Mouse (Mus musculus) lung, embryonic 14.5 days (tissue): ENCODE results near the gene Mpzl2. TPM values are rescaled to one million over a fixed set of nuclear protein-coding genes. Genes with fewer than 3 reads are reported as not detected.

Experiments used
- ATAC-seq: fragments of 200-750 bp; cut with Nextera tagmentation; 2 replicates; pipeline ENCODE4 v1.8.0; 2017; ENCODE audit warnings: mild to moderate bottlenecking, moderate TSS enrichment, moderate library complexity; ENCODE audit not compliant: insufficient read depth
- DNase-seq: peaks from one replicate; pipeline ENCODE4 v3.0.0-alpha.2; 2015
- H3K27ac ChIP-seq: fragments of 300-500 bp; sonication (generic); 2 replicates; pipeline ENCODE4 v1.5.1; 2014; ENCODE audit warnings: low read depth, mild to moderate bottlenecking, moderate library complexity
- H3K27me3 ChIP-seq: fragments of 300-500 bp; sonication (generic); 2 replicates; pipeline ENCODE4 v1.6.1; 2014; ENCODE audit warnings: low read length, control low read depth; ENCODE audit not compliant: insufficient read depth
- H3K36me3 ChIP-seq: fragments of 300-500 bp; sonication (generic); 2 replicates; pipeline ENCODE4 v1.6.1; 2014; ENCODE audit warnings: control low read depth; ENCODE audit not compliant: insufficient read depth
- H3K4me1 ChIP-seq: fragments of 300-500 bp; sonication (generic); 2 replicates; pipeline ENCODE4 v1.6.1; 2014; ENCODE audit warnings: antibody characterized with exemption, control low read depth; ENCODE audit not compliant: insufficient read depth
- H3K4me2 ChIP-seq: fragments of 300-500 bp; sonication (generic); 2 replicates; pipeline ENCODE4 v1.6.1; 2014; ENCODE audit warnings: mild to moderate bottlenecking
- H3K4me3 ChIP-seq: fragments of 300-500 bp; sonication (generic); 2 replicates; pipeline ENCODE4 v1.5.1; 2014; ENCODE audit warnings: low read depth, low read length
- H3K9ac ChIP-seq: fragments of 300-500 bp; sonication (generic); 2 replicates; pipeline ENCODE4 v1.6.1; 2014
- H3K9me3 ChIP-seq: fragments of 300-500 bp; sonication (generic); 2 replicates; pipeline ENCODE4 v1.6.1; 2016; ENCODE audit warnings: low read depth, low read length, control low read depth
- CTCF ChIP-seq: IDR thresholded peaks from 2 replicates; pipeline ENCODE4 v1.5.1; 2016; ENCODE audit warnings: antibody characterized with exemption, low read depth
- WGBS: fragments of 180-500 bp; shearing (Covaris S2); extraction: QIAGEN DNeasy Blood & Tissue Kit; methylation state at CpG from one replicate; pipeline ENCODE4 v1.1.7; 2014; 5-methylcytosine and 5-hydroxymethylcytosine counted together
- polyA plus RNA-seq: library from polyadenylated mRNA; unstranded; fragments of >200 nt; fragmentation: Nextera tagmentation; extraction: Ambion mirVana; gene quantifications from 2 replicates; pipeline ENCODE4 v1.2.1, GENCODE M21; 2014

Mpzl2 gene
- polyA plus RNA-seq, 1 experiment from 2014 or later: 15.0 TPM

DNA sequence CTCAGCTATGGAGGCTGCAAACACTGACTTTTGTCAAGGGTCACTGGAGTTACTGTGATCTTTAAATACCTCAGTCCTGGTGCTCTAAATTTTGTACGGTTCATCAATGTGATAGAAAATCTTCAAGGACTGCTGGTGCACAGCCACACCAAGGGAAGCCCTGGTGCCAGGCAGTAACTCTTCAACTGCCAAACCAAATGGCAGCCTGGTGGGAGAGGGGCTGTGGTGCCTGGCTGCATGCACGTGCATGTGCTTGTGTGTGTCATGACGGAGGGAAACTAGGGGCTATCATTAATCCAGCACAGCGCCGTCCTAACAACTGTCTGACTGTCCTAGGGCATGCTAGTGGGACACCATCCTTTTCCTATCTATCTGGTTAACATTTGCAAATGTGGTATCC is 39.8 kb upstream of the Mpzl2 start:
- WGBS: 71% methylated on average over 5 of the region's 5 CpGs
- TF ChIP-seq CTCF: no peak
- Histone ChIP-seq H3K4me1 (no peaks in the 10 kb centered on the region), H3K4me3 (no peak overlapping the region), H3K4me2 (no peak overlapping the region), H3K27ac (no peak overlapping the region), H3K27me3 (no peaks in the 10 kb centered on the region), H3K9ac (no peak overlapping the region), H3K9me3 (no peaks in the 10 kb centered on the region), H3K36me3 (no peaks in the 10 kb centered on the region)
- no peak for ATAC-seq
- no peak for DNase-seq

DNA sequence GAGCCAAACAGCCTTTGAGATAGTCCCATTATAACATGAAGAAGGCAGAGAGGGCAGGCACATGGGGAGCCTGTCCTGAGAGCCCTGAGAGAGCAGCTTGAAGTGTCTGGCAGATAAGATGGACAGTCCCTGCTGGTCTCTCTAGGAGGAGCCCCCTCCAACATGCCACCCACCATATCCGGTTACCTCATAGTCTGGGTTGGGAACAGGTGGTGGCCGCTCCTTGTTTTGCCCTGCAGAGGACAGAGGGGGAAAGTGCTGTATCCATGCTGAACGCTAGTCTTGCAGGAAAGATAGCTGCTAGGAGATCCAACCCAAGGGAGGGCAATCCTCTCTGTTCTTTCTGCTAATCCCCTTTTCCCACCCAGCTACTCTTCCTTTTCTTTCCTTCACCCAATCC is 39.4 kb upstream of the Mpzl2 start:
- DNase-seq (no peak), ATAC-seq (no peak)
- Histone ChIP-seq H3K4me1 (no peaks in the 10 kb centered on the region), H3K4me3 (no peak overlapping the region), H3K9me3 (no peaks in the 10 kb centered on the region), H3K4me2 (no peak overlapping the region), H3K9ac (no peak overlapping the region), H3K36me3 (no peaks in the 10 kb centered on the region), H3K27ac (no peak overlapping the region), H3K27me3 (no peaks in the 10 kb centered on the region)
- WGBS: 50% methylated on average over 3 of the region's 3 CpGs
- TF ChIP-seq CTCF: no peak

DNA sequence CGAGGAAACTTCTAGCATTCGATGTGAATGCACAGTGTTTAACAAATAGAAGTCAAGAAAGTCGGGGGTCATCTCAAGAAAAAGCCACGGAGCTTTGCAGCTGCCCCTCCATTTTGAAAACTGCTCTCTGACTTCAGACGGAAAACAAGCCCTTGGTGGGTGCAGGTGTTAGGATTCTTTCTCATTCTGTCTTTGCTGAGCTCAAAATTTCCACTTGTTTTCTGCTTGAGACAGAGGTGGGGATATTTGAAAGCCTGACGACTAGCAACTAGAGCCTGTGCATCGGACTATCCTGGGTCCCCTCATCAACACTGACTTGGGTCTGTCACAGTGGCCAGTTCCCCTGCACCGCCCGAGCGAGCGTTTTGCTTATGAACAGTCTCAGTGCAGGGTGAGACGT is 32.2 kb upstream of the Mpzl2 start:
- 64% methylated on average over 12 of the region's 12 CpGs for WGBS
- Histone ChIP-seq H3K36me3 (no peaks in the 10 kb centered on the region), H3K4me3 (no peak overlapping the region), H3K9me3 (no peaks in the 10 kb centered on the region), H3K4me2 (no peak overlapping the region), H3K9ac (no peak overlapping the region), H3K27me3 (no peaks in the 10 kb centered on the region), H3K27ac (no peak overlapping the region), H3K4me1 (no peaks in the 10 kb centered on the region)
- no peak for DNase-seq
- ATAC-seq: no peak
- TF ChIP-seq CTCF: no peak

DNA sequence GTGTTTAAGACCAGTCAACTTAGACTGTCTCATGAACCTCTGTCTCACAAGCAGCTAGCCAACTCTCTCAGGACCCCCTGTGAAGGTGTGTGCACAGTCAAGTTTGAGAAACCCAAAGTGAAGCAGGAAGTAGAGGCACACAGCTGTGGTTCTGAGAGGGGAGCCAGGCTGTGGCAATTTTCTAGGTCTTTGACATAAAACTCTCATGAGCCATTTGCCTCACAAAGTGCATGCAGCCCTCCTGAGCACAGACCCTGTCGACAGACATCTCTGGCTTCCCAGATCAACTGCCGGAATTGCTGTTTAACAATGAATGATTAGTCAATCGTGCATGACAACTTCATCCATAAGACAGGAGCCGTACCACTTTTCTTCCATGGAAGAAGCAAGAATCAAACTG is 31.3 kb upstream of the Mpzl2 start:
- no peaks in the 10 kb centered on the region for H3K9me3 ChIP-seq
- no peak overlapping the region for H3K4me2 ChIP-seq
- no peak overlapping the region for H3K4me3 ChIP-seq
- no peak for ATAC-seq
- H3K27ac ChIP-seq: no peak overlapping the region
- no peak for TF ChIP-seq CTCF
- no peak for DNase-seq
- no peaks in the 10 kb centered on the region for H3K36me3 ChIP-seq
- 72% methylated on average over 4 of the region's 4 CpGs for WGBS
- H3K27me3 ChIP-seq: no peaks in the 10 kb centered on the region
- H3K4me1 ChIP-seq: no peaks in the 10 kb centered on the region
- H3K9ac ChIP-seq: no peak overlapping the region

DNA sequence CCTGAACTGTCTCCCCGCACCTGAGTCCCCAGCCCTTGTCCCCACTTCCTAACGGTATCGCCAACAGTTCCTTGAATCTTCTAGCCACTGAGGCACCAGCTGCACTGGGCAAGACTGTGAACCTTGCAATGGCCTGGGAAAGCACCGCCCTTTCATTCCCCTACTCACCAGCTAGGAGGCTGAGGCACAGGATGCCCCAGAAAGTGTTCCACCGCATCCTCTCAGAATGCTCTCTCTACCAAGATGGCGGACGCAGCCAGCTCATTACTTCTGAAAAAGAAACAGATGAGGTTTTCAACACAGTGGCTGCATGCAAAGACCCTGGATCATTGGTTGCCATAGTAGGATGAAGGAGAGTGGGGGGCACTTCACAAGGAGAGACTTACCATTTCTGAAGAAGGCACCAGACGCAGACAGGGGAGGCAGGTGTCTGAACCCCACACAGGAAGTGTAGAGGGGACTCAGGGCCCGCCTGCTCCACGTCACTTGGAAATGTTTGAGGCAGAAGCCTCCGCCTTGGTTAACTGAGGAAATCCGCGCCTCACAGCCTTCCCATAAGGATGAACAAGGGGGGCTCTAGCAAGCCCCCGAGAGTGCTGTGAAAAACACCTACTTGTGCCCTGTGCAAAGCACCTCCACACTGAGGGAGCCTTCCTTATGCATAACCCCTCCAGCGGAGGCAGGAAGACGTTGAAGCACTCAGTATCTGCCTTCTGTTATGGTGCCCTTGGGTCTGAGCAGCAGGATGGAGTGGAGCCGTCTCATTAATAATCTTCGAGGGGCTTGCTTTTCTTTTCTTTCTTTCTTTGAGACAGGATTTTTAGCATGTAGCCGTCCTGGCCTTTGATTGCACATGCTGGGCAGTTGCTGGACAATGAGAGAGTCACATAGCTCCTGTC is 30.2 kb upstream of the Mpzl2 start, which contains the start of gene Cd3e:
Cd3e (minus strand) TSS at position 448 of the 899 bp plus-strand sequence.
- ATAC-seq (no peak), DNase-seq (no peak)
- Histone ChIP-seq H3K4me2 (no peak within 1 kb of the TSS), H3K27me3 (no peaks in the 10 kb centered on the region), H3K4me3 (no peak within 1 kb of the TSS), H3K36me3 (no peaks in the 10 kb centered on the region), H3K4me1 (no peaks in the 10 kb centered on the region), H3K9me3 (no peaks in the 10 kb centered on the region), H3K9ac (no peak within 1 kb of the TSS), H3K27ac (no peak within 1 kb of the TSS)
- no peak for TF ChIP-seq CTCF
- WGBS: 82% methylated on average over 19 of the region's 19 CpGs

DNA sequence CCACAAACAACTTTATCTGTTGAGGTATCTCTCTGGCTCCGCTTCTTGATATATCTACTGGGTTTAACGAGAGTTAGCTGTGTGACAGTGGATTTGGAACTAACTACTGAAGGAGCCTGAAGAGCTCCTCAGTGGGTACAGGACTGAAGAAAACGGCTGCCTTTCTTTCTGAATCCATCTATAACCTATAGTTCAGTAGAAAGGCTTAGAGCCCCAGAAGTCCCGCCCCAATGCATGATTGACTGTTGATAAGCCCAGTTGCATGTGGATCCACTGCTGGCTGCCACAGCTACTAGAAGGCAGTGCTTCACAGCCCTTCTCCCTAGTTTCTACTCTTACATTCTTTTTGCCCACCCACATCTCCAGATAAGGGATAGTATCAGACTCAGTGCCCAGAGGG is 29.1 kb upstream of the Mpzl2 start:
- Histone ChIP-seq H3K27me3 (no peaks in the 10 kb centered on the region), H3K9ac (no peak overlapping the region), H3K27ac (no peak overlapping the region), H3K4me1 (no peaks in the 10 kb centered on the region), H3K4me3 (no peak overlapping the region), H3K36me3 (no peaks in the 10 kb centered on the region), H3K9me3 (no peaks in the 10 kb centered on the region), H3K4me2 (no peak overlapping the region)
- 62% methylated on average over 4 of the region's 4 CpGs for WGBS
- DNase-seq (peak; percentile 7), ATAC-seq (no peak)
- TF ChIP-seq CTCF: no peak

DNA sequence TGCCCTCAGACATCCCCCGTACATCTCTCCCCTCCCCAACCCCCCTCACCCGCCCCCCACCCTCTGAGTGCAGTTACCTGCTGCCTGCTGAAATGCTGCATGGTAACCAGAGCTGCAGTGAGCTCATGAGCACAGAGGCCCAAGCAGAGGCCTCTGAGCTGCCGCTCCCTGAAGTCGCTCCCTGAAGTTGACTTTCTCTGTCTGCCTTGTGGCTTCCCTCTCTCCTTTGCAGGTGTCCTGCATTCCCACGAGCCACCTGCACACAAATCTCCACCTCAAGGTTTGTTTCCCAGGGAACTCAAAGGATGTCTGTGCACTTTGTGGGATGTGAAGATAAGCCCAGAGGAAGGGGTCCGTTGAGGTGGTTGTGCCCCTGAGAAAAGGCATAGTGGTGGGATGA is 28.3 kb upstream of the Mpzl2 start:
- Histone ChIP-seq H3K27ac (no peak overlapping the region), H3K27me3 (no peaks in the 10 kb centered on the region), H3K4me3 (no peak overlapping the region), H3K9me3 (no peaks in the 10 kb centered on the region), H3K36me3 (no peaks in the 10 kb centered on the region), H3K9ac (no peak overlapping the region), H3K4me1 (no peaks in the 10 kb centered on the region), H3K4me2 (no peak overlapping the region)
- DNase-seq: no peak
- ATAC-seq: no peak
- 35% methylated on average over 6 of the region's 6 CpGs for WGBS
- TF ChIP-seq CTCF: no peak
